Mouse (Mus musculus): Measurements from ENCODE around the gene Cd84. TPM values are rescaled to one million over a fixed set of nuclear protein-coding genes. Genes with fewer than 3 reads are reported as not detected.

Gene Cd84
- polyA plus RNA-seq (2014; fragmentation: Illumina TruSeq; extraction: RNeasy Lipid Tissue Mini Kit (QIAGEN cat#74804); ENCODE audit: insufficient read depth, low read depth, low replicate concordance), result 14.1 TPM

GRCm38 (mm10) chr1:171839488-171839887, at the start of gene Cd84:
TSS of gene Cd84 (plus strand) at chr1:171839697.

GRCm38 (mm10) chr1:171895364-171895763, 55.9 kb downstream of the Cd84 start, which contains the start of gene Gm10521:
TSS of gene Gm10521 (plus strand) at chr1:171895664.

GRCm38 (mm10) chr1:171917305-171918039, 78.0 kb downstream of the Cd84 start, which contains the start of gene Slamf6:
TSS of gene Slamf6 (plus strand) at chr1:171917515.

Other genes with a start within 250 kb of the Cd84 start
- gene Ly9, start 232.3 kb upstream of the Cd84 start, polyA plus RNA-seq (2014; fragmentation: Illumina TruSeq; extraction: RNeasy Lipid Tissue Mini Kit (QIAGEN cat#74804); ENCODE audit: insufficient read depth, low read depth, low replicate concordance), result 7.1 TPM
- gene Slamf7, start 186.7 kb upstream of the Cd84 start, polyA plus RNA-seq (2014; fragmentation: Illumina TruSeq; extraction: RNeasy Lipid Tissue Mini Kit (QIAGEN cat#74804); ENCODE audit: insufficient read depth, low read depth, low replicate concordance), result 3.2 TPM
- gene Cd48, start 157.7 kb upstream of the Cd84 start, polyA plus RNA-seq (2014; fragmentation: Illumina TruSeq; extraction: RNeasy Lipid Tissue Mini Kit (QIAGEN cat#74804); ENCODE audit: insufficient read depth, low read depth, low replicate concordance), result 28.8 TPM
- gene Slamf1, start 72.6 kb upstream of the Cd84 start, polyA plus RNA-seq (2014; fragmentation: Illumina TruSeq; extraction: RNeasy Lipid Tissue Mini Kit (QIAGEN cat#74804); ENCODE audit: insufficient read depth, low read depth, low replicate concordance), result 0.55 TPM
- 0.25 TPM for gene Gm10521, start 56.0 kb downstream of the Cd84 start, polyA plus RNA-seq (2014; fragmentation: Illumina TruSeq; extraction: RNeasy Lipid Tissue Mini Kit (QIAGEN cat#74804); ENCODE audit: insufficient read depth, low read depth, low replicate concordance)
- 5.8 TPM for gene Slamf6, start 77.8 kb downstream of the Cd84 start, polyA plus RNA-seq (2014; fragmentation: Illumina TruSeq; extraction: RNeasy Lipid Tissue Mini Kit (QIAGEN cat#74804); ENCODE audit: insufficient read depth, low read depth, low replicate concordance)
- 1.7 TPM for gene Vangl2, start 188.7 kb downstream of the Cd84 start, polyA plus RNA-seq (2014; fragmentation: Illumina TruSeq; extraction: RNeasy Lipid Tissue Mini Kit (QIAGEN cat#74804); ENCODE audit: insufficient read depth, low read depth, low replicate concordance)
- not detected for gene Nhlh1, start 217.9 kb downstream of the Cd84 start, polyA plus RNA-seq (2014; fragmentation: Illumina TruSeq; extraction: RNeasy Lipid Tissue Mini Kit (QIAGEN cat#74804); ENCODE audit: insufficient read depth, low read depth, low replicate concordance)
- gene Copa, start 242.8 kb downstream of the Cd84 start, polyA plus RNA-seq (2014; fragmentation: Illumina TruSeq; extraction: RNeasy Lipid Tissue Mini Kit (QIAGEN cat#74804); ENCODE audit: insufficient read depth, low read depth, low replicate concordance), result 70.4 TPM
- 40.9 TPM for gene Ncstn, start 243.1 kb downstream of the Cd84 start, polyA plus RNA-seq (2014; fragmentation: Illumina TruSeq; extraction: RNeasy Lipid Tissue Mini Kit (QIAGEN cat#74804); ENCODE audit: insufficient read depth, low read depth, low replicate concordance)